Mouse (Mus musculus): ENCODE measurements around the gene F3. TPM values are rescaled to one million over a fixed set of nuclear protein-coding genes. Genes with fewer than 3 reads are reported as not detected.

The F3 gene
- 0.22 TPM in 1 of 2 replicates, not detected in the other for polyA plus RNA-seq (2012; ENCODE audit: low replicate concordance)

DNA sequence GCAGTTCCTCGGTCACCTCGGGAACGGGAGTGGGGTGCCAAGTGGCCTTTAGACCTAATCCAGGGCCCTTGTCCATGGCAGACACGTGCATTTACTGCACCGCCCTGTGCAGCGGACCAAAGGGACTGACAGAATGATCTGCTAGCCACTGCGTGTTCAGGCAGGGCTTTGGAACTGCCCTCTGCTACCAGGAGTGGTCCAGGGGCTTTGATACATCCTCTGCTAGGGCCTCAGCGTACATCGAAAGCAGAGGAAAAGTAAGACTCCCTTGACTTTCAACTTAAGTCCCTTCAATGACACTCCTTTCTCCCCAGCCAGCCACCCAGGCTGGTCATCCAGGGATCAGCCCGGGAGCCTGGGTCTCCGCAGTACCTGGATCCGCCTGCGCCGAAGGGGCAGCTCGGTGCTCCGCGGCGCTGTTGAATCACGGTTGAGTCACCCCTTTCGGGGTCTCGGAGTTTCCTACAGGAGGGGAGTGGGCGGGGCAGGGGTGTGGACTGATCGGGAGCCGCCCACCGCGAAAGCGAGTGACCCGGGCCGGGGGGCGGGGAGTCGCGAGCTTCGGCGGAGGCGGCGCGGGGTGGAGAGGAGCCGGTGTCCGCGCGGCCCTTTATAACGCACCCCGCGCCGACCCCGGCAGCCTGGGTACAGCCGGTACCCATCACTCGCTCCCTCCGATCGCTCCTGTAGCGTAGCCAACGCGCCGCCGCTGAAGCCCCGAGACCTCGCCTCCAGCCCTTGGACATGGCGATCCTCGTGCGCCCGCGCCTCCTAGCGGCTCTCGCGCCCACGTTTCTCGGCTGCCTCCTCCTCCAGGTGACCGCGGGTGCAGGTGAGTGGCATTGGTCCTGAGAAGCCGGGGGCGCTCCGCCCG lies at the start of gene F3:
Gene F3, plus strand, starts transcription at position 567 of the 874 bp plus-strand sequence.

Other genes with a start within 250 kb of the F3 start
- not detected in 2 replicates for gene Slc44a3, start 191.1 kb upstream of the F3 start, polyA plus RNA-seq (2012; ENCODE audit: low replicate concordance)
- gene 4930432M17Rik, start 52.8 kb upstream of the F3 start, polyA plus RNA-seq (2012; ENCODE audit: low replicate concordance) = not detected in 2 replicates
- gene Abcd3, start 91.8 kb downstream of the F3 start, polyA plus RNA-seq (2012; ENCODE audit: low replicate concordance) = 44.0 and 53.4 TPM in 2 replicates
- 0.10 and 1.3 TPM in 2 replicates for gene Arhgap29, start 229.0 kb downstream of the F3 start, polyA plus RNA-seq (2012; ENCODE audit: low replicate concordance)